Mouse (Mus musculus) E14TG2a.4 (cell line): Measurements from ENCODE around the gene Thumpd3.

Experiments
- CTCF ChIP-seq: conservative IDR thresholded peaks from 2 replicates; pipeline ENCODE4 v1.5.1; 2014; ENCODE audit warnings: low read length
- NANOG ChIP-seq: IDR thresholded peaks from 2 replicates; pipeline ENCODE4 v1.6.1; 2014; ENCODE audit warnings: borderline replicate concordance, low read length, mixed read lengths
- POU5F1 ChIP-seq: IDR thresholded peaks from 2 replicates; pipeline ENCODE4 v1.6.1; 2014; ENCODE audit warnings: low read length, borderline replicate concordance

- TF ChIP-seq CTCF (no peak), NANOG (no peak), POU5F1 (no peak)
These were observed 42.5 kb upstream of the Thumpd3 start for GRCm38 (mm10) chr6:113003313-113004111.
